Mouse (Mus musculus): ENCODE measurements around the gene Fam161b.

GRCm38 (mm10) chr12:84390336-84390735, 28.7 kb upstream of the Fam161b start:
- TF ChIP-seq POLR2A (IDR thresholded peaks at IDR 0.05; ENCODE audit: low read depth, low read length) = no peak
- TF ChIP-seq CTCF (IDR thresholded peaks at IDR 0.05; ENCODE audit: borderline replicate concordance, insufficient read depth, low read length) = no peak
